Mouse (Mus musculus) CD4-positive, CD25-positive, alpha-beta regulatory T cell, adult 2 months (primary cell): ENCODE results near the gene Prph.
"Not testable (repeated sequence)": the region's sequence is repeated elsewhere in the genome, so short reads cannot be mapped to it uniquely, and the experiment has no call there.

Experiments
- DNase-seq: peaks from one replicate; pipeline ENCODE4 v3.0.0-alpha.2; 2012; ENCODE audit warnings: low read depth, low spot score

Prph gene

DNA sequence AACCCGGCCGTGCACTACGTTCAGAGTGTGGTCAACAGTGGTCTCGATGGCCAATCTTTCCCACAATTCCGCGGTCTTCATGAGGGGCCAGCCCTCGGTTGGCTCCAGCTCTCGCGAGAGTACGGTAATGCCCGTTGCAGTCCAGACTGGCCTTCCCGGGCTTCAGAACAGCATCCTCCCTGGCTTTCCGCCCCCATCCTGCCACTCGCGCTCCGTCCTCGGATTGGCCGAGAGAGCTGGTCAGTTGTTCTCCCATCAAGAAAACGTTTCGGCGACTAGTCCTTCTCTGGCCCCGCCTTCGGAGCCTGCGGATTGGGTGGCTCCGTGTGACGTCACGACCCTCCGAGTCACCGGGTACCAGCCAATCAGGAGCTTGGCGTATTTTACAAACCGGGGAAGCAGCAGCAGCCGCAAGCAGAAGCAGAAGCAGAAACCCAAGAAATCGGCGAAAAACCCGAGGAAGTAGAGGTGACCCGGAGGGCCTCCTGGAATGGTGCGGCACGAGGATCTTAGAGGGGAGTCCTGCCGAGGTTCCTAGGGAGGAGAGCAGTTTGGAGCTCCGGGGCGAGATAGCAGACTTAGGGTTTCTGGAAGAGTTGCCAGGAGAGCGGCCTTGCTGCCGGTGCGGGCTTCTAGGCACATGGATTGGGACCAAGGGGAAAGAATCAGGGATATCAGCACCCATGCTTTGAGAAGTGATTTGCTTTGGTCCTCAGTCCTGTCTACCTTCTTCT lies 19.8 kb downstream of the Prph start:
- DNase-seq, result peak; percentile 97

DNA sequence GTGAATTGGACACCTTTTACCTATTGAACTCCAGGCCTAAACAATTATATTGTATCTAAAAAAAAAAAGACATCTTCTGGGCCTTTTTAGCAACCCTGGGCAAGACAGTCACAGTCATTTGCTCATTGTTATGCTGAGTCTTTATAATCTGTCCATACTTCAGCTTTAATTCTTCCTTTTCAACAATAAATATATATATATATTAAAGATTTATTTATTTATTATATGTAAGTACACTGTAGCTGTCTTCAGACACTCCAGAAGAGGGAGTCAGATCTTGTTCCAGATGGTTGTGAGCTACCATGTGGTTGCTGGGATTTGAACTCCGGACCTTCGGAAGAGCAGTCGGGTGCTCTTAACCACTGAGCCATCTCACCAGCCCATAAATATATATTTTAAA lies 21.0 kb downstream of the Prph start:
- DNase-seq, result not testable (repeated sequence)

DNA sequence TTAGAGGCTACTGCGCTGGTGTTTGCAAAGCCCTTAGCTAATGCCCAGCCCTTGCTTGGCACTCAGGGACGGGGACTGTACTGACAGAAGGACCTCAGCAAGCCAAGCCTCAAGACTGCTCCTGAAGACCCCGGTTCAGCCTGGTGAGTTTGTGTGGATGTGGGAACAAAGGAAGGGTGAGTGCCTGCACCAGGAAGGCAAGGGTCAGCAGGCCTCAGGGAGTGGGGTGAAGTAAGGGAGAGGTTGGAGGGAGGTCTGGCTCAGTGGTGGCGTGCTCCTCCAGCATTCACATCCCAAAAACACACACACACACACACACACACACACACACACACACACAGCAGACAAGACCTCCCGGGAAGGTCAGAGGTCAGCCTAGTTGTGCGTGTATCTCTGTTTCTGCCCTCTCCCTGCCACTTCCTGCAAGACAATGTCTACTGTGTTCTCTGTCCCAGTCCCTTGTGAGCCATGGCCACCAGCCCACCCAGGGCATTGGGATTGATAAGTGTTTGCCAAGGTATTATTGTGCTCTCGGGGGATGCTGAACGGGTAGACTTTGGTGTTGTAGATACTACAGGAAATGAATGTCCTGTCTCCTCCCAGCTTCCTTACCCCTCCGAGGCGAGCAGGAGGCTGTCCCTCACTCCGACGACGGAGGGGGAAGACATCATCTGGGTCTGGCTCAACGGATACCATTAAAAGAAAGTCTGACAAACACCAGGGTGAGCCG lies 23.4 kb downstream of the Prph start:
- DNase-seq, result no peak

- DNase-seq, result no peak
Observed at GRCm38 (mm10) chr15:99079804-99080203, 24.8 kb downstream of the Prph start.

DNA sequence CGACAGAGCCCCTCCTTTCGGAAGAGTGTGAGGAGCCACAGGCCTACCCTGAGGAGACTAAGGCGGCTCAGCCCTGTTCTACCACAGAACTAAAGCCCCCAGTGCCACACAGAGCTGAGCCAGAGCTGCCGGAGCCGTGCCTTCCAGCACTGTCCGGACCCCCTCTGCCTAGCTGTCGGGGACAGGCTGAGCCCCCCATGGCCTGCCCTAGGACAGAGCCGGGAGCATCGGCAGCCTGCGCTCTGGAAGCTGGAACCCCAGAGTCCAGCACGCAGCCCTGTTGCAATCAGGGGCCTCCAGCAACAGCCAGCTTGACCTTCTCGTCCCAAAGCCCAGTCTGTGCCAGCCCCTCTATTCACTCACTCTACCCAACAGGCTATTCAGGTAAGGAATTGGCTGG lies 27.3 kb downstream of the Prph start:
- DNase-seq, result no peak

DNA sequence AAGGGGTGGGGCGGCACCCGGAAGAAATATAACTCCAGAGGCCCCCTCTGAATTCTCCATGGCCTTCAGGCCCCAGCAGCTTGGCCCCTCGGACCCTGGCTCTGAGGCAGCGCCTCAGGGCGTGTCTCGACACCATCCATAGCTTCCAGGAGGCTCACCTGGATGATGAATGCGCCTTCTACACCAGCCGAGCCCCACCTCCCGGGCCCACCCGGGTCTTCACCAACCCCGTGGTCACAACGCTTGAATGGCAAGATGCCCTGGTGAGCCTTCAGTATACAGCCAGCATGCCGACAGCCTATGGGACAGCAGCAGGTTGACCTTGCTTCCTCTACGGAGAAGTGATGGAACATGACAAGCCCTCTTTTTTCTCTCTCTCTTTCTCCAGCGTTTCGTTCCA lies 27.9 kb downstream of the Prph start:
- DNase-seq, result no peak

DNA sequence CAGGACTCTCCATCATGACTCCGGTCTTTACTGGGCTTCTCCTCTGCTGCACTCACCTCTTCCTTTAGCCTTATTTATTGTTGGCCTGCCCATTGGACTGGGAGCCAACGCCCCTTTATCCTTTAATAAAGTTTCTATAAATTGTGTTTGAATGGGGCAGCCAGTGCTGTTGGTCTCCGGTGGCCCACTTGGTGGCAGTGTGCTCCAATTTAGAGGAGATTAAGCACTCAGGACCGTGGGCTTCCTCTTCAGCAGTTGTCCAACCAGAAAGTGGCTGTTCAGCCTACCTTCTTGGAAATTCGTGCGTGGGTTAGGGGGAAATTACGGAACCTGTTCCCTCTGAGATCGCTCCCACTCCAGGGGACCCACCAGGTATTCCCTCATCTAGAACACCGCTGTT lies 28.3 kb downstream of the Prph start:
- peak; percentile 70 for DNase-seq

- no peak for DNase-seq
Observed at GRCm38 (mm10) chr15:99083867-99084557, 29.0 kb downstream of the Prph start.

- no peak for DNase-seq
Observed at GRCm38 (mm10) chr15:99084618-99085017, 29.6 kb downstream of the Prph start.

DNA sequence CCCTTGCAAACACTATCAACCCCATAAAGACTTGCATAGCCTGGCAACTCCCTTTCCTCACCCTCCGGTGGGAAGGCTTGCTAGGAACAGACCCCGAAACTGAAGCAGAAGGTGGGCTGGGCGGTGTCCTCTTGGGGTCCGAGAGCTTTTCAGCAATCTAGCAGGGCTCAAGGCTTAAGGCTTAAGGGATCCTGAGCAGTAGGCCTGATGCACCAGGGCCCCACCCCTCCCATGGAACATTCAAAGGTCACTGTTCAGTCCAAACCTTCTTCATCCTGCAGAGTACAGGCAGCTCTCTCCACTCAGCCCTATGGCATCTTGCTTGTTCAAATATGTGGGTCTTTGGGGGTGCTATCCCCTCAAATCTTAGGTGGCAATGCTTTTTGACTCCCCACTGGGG lies 31.0 kb downstream of the Prph start:
- no peak for DNase-seq

- peak; percentile 67 for DNase-seq
Observed at GRCm38 (mm10) chr15:99087253-99088075, 32.5 kb downstream of the Prph start, which contains the start of gene C1ql4. TSS of gene C1ql4 (minus strand) at chr15:99087817.

GRCm38 (mm10) chr15:99088292-99088691 lies 33.3 kb downstream of the Prph start:
- peak; percentile 91 for DNase-seq

DNA sequence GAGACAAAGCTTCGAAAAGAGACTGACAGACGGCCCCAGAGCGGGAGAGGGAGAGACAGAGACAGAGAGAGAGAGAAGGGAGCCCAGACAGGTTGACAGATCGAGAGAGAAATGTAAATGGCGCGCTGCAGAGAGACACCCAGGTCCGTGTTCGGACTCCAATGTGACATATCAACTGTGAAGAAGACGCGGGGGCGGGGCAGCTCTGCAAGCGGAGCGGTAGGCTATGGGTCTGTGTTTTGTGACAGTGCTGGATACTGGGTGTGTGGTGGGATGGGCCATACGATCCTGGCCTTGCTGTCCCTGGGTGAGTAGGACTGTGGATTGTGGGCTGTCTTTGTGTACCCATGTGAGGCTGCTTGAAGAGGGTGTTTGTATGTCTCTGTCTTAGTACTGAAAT lies 34.1 kb downstream of the Prph start:
- DNase-seq, result peak; percentile 29

- DNase-seq, result no peak
Observed at GRCm38 (mm10) chr15:99092870-99093269, 37.9 kb downstream of the Prph start, which contains the start of gene Dnajc22. TSS of gene Dnajc22 (plus strand) at chr15:99093170.

- peak; percentile 53 for DNase-seq
Observed at GRCm38 (mm10) chr15:99093291-99094258, 38.6 kb downstream of the Prph start.

- DNase-seq, result no peak
Observed at GRCm38 (mm10) chr15:99094631-99095270, 39.8 kb downstream of the Prph start.

DNA sequence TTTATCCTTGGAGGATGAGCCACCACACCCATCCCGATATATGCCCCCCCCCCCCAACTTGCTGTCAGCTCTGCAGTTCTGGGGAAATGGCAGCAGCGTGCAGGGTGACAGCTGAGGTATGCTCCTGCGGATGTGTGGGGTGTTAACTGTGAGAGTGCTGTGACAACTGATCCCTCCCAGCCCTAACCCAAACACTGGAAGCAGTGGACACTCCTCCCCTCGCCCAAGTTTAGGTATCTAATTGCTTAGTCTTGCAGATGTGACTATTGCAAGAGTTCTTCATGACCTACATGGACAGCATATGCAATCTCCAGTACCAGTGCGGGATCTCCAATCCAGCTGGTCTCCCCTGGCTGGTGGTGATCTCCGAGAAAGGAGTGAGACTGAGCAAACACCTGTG lies 40.4 kb downstream of the Prph start:
- DNase-seq, result no peak

GRCm38 (mm10) chr15:99096061-99096793 lies 41.3 kb downstream of the Prph start:
- no peak for DNase-seq

- peak; percentile 34 for DNase-seq
Observed at GRCm38 (mm10) chr15:99096831-99097500, 42.0 kb downstream of the Prph start.
